Mouse (Mus musculus): ENCODE data around the gene Irak1. TPM values are rescaled to one million over a fixed set of nuclear protein-coding genes. Genes with fewer than 3 reads are reported as not detected.
A peak's percentile ranks its signal among the peaks of the same experiment; 100 is the strongest.

Gene Irak1
- total RNA-seq (2014; fragmentation: Nextera tagmentation), result 76.7 and 101 TPM in 2 replicates
- total RNA-seq (2017), result 35.4 and 39.7 TPM in 2 replicates
- 270 and 286 TPM in 2 replicates for polyA plus RNA-seq (2012)

- TF ChIP-seq GATA1 (IDR thresholded peaks at IDR 0.05; ENCODE audit: borderline replicate concordance, low read length), result no peak
- no peak for TF ChIP-seq POLR2AphosphoS5 (IDR thresholded peaks at IDR 0.05; ENCODE audit: insufficient replicate concordance, low read depth, low read length)
- TF ChIP-seq CTCF (IDR thresholded peaks at IDR 0.05; ENCODE audit: low read depth, low read length), result peak; percentile 33; the same call in 1 of the 2 replicates
- ATAC-seq (ENCODE audit: extremely low read depth, insufficient number of reproducible peaks, low FRiP score, poor library complexity, severe bottlenecking), result no peak; the same call in 1 of the 2 replicates
- H3K4me3 ChIP-seq (ENCODE audit: low read depth, low read length), result peak within 1 kb of the TSS; percentile 79
- H3K36me3 ChIP-seq (replicated peaks), result peaks cover 46% of the 10 kb centered on the region
- H3K9me3 ChIP-seq (replicated peaks), result no peaks in the 10 kb centered on the region
- peak; percentile 73 for DNase-seq (ENCODE audit: low spot score)
- peaks cover 31% of the 10 kb centered on the region for H3K4me1 ChIP-seq (ENCODE audit: insufficient read depth, low read depth, low read length)
- no peaks in the 10 kb centered on the region for H3K27me3 ChIP-seq (ENCODE audit: insufficient read depth, low read length)
Measured at GRCm38 (mm10) chrX:74023188-74024049, at the start of gene Irak1. TSS of gene Irak1 (minus strand) at chrX:74023918.

GRCm38 (mm10) chrX:74070794-74071193, 47.1 kb upstream of the Irak1 start:
- TF ChIP-seq GATA1 (IDR thresholded peaks at IDR 0.05; ENCODE audit: borderline replicate concordance, low read length) (no peak), CTCF (IDR thresholded peaks at IDR 0.05; ENCODE audit: low read depth, low read length) (no peak), TAL1 (conservative IDR thresholded peaks at IDR 0.05; ENCODE audit: low read depth, low read length) (no peak), POLR2AphosphoS5 (IDR thresholded peaks at IDR 0.05; ENCODE audit: insufficient replicate concordance, low read depth, low read length) (no peak)
- Histone ChIP-seq H3K36me3 (replicated peaks) (peaks cover 36% of the 10 kb centered on the region), H3K4me3 (ENCODE audit: low read depth, low read length) (no peak overlapping the region), H3K27me3 (ENCODE audit: insufficient read depth, low read length) (no peaks in the 10 kb centered on the region), H3K4me1 (ENCODE audit: insufficient read depth, low read depth, low read length) (no peaks in the 10 kb centered on the region), H3K9me3 (replicated peaks) (no peaks in the 10 kb centered on the region)
- DNase-seq (ENCODE audit: low spot score) (no peak), ATAC-seq (ENCODE audit: extremely low read depth, insufficient number of reproducible peaks, low FRiP score, poor library complexity, severe bottlenecking) (peak; percentile 15; the same call in 1 of the 2 replicates)

DNA sequence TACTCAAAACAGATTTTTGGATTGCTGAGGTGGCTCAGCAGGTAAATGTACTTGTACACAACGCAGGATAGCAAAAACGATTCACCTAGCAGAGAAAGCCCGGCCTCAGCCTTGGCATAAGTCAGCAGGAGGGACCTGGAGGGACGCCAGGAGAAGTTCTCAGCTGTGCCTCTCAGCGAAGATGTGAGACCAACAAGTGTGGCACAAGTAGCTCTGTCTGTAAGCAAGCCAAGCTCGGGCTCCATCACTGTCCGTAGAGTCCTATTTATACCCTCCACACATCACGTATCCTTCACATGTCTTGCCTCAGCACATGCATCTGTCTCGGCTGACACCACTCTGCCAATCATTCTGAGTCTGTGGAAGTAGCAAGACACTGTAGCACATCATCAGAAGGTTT, 44.2 kb upstream of the Irak1 start:
- no peak for TF ChIP-seq GATA2 (IDR thresholded peaks at IDR 0.05; ENCODE audit: borderline replicate concordance, low read depth, low read length)
- TF ChIP-seq TAL1 (conservative IDR thresholded peaks at IDR 0.05; ENCODE audit: low read depth, low read length), result no peak
- TF ChIP-seq POLR2AphosphoS5 (IDR thresholded peaks at IDR 0.05; ENCODE audit: insufficient replicate concordance, low read depth, low read length), result no peak
- no peak for TF ChIP-seq GATA1 (IDR thresholded peaks at IDR 0.05; ENCODE audit: borderline replicate concordance, low read length)
- no peak for TF ChIP-seq CTCF (IDR thresholded peaks at IDR 0.05; ENCODE audit: low read depth, low read length)
- H3K4me1 ChIP-seq (ENCODE audit: insufficient read depth, low read depth, low read length), result no peaks in the 10 kb centered on the region
- DNase-seq (ENCODE audit: low spot score) (no peak), ATAC-seq (ENCODE audit: extremely low read depth, insufficient number of reproducible peaks, low FRiP score, poor library complexity, severe bottlenecking) (no peak)
- H3K27me3 ChIP-seq (ENCODE audit: insufficient read depth, low read length), result no peaks in the 10 kb centered on the region
- no peaks in the 10 kb centered on the region for H3K9me3 ChIP-seq (replicated peaks)
- no peak overlapping the region for H3K4me3 ChIP-seq (ENCODE audit: low read depth, low read length)
- H3K36me3 ChIP-seq (replicated peaks), result peaks cover 21% of the 10 kb centered on the region

- TF ChIP-seq GATA1 (IDR thresholded peaks at IDR 0.05; ENCODE audit: borderline replicate concordance, low read length), result no peak
- no peaks in the 10 kb centered on the region for H3K9me3 ChIP-seq (replicated peaks)
- no peak for DNase-seq (ENCODE audit: low spot score)
- H3K4me3 ChIP-seq (ENCODE audit: low read depth, low read length), result no peak overlapping the region
- no peaks in the 10 kb centered on the region for H3K27me3 ChIP-seq (ENCODE audit: insufficient read depth, low read length)
- H3K4me1 ChIP-seq (ENCODE audit: insufficient read depth, low read depth, low read length), result 0 out of 2 replicates have a peak, but pooled peaks cover 2% of the 10 kb centered on the region
- no peak for ATAC-seq (ENCODE audit: extremely low read depth, insufficient number of reproducible peaks, low FRiP score, poor library complexity, severe bottlenecking)
- H3K36me3 ChIP-seq (replicated peaks), result peaks cover 40% of the 10 kb centered on the region
Measured at GRCm38 (mm10) chrX:74045107-74045506, 21.4 kb upstream of the Irak1 start.

- peaks cover 65% of the 10 kb centered on the region for H3K36me3 ChIP-seq (replicated peaks)
- no peak for DNase-seq (ENCODE audit: low spot score)
Measured at GRCm38 (mm10) chrX:74037702-74038375, 14.1 kb upstream of the Irak1 start.

DNA sequence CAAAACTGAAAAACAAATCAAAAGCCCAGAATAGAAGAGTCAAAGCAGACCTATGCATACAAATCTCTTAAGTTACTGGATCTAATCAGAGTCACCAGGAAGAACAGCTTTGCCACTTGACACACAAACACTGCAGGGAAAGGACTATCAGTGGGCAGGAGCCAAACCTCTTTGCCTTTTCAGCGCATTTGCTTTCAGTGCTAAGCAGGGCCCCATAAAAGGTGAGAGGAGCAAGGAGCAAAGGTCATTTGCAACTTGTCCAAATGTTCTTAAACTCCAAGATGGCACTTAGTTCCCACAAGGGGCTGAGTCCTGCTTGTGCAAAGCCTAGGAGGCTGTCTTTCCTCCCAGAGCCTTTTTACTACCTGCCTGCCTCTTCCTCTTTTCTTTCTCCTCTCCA, 6.3 kb upstream of the Irak1 start:
- TF ChIP-seq TAL1 (conservative IDR thresholded peaks at IDR 0.05; ENCODE audit: low read depth, low read length) (no peak), CTCF (IDR thresholded peaks at IDR 0.05; ENCODE audit: low read depth, low read length) (no peak), GATA1 (IDR thresholded peaks at IDR 0.05; ENCODE audit: borderline replicate concordance, low read length) (no peak), POLR2AphosphoS5 (IDR thresholded peaks at IDR 0.05; ENCODE audit: insufficient replicate concordance, low read depth, low read length) (no peak), GATA2 (IDR thresholded peaks at IDR 0.05; ENCODE audit: borderline replicate concordance, low read depth, low read length) (no peak)
- Histone ChIP-seq H3K9me3 (replicated peaks) (no peaks in the 10 kb centered on the region), H3K4me1 (ENCODE audit: insufficient read depth, low read depth, low read length) (no peaks in the 10 kb centered on the region), H3K27me3 (ENCODE audit: insufficient read depth, low read length) (no peaks in the 10 kb centered on the region), H3K36me3 (replicated peaks) (peaks cover 60% of the 10 kb centered on the region), H3K4me3 (ENCODE audit: low read depth, low read length) (no peak overlapping the region)
- ATAC-seq (ENCODE audit: extremely low read depth, insufficient number of reproducible peaks, low FRiP score, poor library complexity, severe bottlenecking), result no peak
- DNase-seq (ENCODE audit: low spot score), result no peak

More at GRCm38 (mm10) chrX:74037702-74038375, 14.1 kb upstream of the Irak1 start:
- Histone ChIP-seq H3K4me3 (ENCODE audit: low read depth, low read length) (no peak overlapping the region), H3K27me3 (ENCODE audit: insufficient read depth, low read length) (no peaks in the 10 kb centered on the region), H3K9me3 (replicated peaks) (no peaks in the 10 kb centered on the region), H3K4me1 (ENCODE audit: insufficient read depth, low read depth, low read length) (no peaks in the 10 kb centered on the region)
- no peak for ATAC-seq (ENCODE audit: extremely low read depth, insufficient number of reproducible peaks, low FRiP score, poor library complexity, severe bottlenecking)
- TF ChIP-seq POLR2AphosphoS5 (IDR thresholded peaks at IDR 0.05; ENCODE audit: insufficient replicate concordance, low read depth, low read length) (no peak), GATA1 (IDR thresholded peaks at IDR 0.05; ENCODE audit: borderline replicate concordance, low read length) (no peak), GATA2 (IDR thresholded peaks at IDR 0.05; ENCODE audit: borderline replicate concordance, low read depth, low read length) (no peak), TAL1 (conservative IDR thresholded peaks at IDR 0.05; ENCODE audit: low read depth, low read length) (no peak), CTCF (IDR thresholded peaks at IDR 0.05; ENCODE audit: low read depth, low read length) (no peak)
